Mouse (Mus musculus): ENCODE measurements around the gene Ephb2.

DNA sequence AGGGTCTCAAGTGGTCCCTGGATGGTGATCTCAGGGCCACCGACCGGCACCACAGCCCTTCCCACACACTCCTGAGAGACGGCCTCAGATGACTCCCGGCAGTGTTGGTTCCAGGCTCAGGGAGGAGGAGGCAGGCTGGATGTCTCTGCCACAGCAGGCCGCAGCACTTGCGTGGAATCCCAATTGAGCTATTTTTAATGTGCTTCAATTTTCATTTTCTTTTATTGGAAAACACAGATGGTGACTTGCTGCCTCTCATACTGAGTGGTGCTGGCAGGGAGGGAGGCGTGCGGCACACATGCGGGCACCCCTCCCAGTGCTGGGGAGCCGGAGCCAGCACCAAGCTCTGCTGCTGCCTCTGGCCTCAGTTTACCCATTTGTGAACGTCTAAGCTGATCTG lies 42.5 kb downstream of the Ephb2 start:
- TF ChIP-seq CTCF (IDR thresholded peaks at IDR 0.05; ENCODE audit: extremely low read depth, insufficient read depth, insufficient read length, insufficient replicate concordance) (no peak), POLR2A (IDR thresholded peaks at IDR 0.05; ENCODE audit: low read depth, low read length) (no peak)

Measured in spleen, adult 2 months (tissue).